Mouse (Mus musculus) hindbrain, embryonic 14.5 days (tissue): Measurements from ENCODE around the gene Znrd1. TPM values are rescaled to one million over a fixed set of nuclear protein-coding genes. Genes with fewer than 3 reads are reported as not detected.
"Not testable (repeated sequence)": the region's sequence is repeated elsewhere in the genome, so short reads cannot be mapped to it uniquely, and the experiment has no call there.

Source experiments
- ATAC-seq: fragments of 200-750 bp; cut with Nextera tagmentation; 2 replicates; pipeline ENCODE4 v1.8.0; 2017; ENCODE audit warnings: moderate number of reproducible peaks, mild to moderate bottlenecking, moderate TSS enrichment, moderate library complexity; ENCODE audit not compliant: low FRiP score
- DNase-seq: peaks from one replicate; pipeline ENCODE4 v3.0.0-alpha.2; 2015; ENCODE audit warnings: low spot score
- H3K27ac ChIP-seq: fragments of 300-500 bp; sonication (generic); 2 replicates; pipeline ENCODE4 v1.5.1; 2014; ENCODE audit warnings: mild to moderate bottlenecking, moderate library complexity
- H3K27me3 ChIP-seq: fragments of 300-500 bp; sonication (generic); 2 replicates; pipeline ENCODE4 v1.6.1; 2014; ENCODE audit warnings: mild to moderate bottlenecking, low read length, mixed read lengths; ENCODE audit not compliant: control insufficient read depth, insufficient read depth
- H3K36me3 ChIP-seq: fragments of 300-500 bp; sonication (generic); replicated peaks from 2 replicates; pipeline ENCODE4 v1.6.1; 2014; ENCODE audit not compliant: control insufficient read depth, insufficient read depth
- H3K4me1 ChIP-seq: fragments of 300-500 bp; sonication (generic); replicated peaks from 2 replicates; pipeline ENCODE4 v1.6.1; 2014; ENCODE audit warnings: antibody characterized with exemption, low read length, mixed read lengths; ENCODE audit not compliant: control insufficient read depth, insufficient read depth
- H3K4me2 ChIP-seq: fragments of 300-500 bp; sonication (generic); replicated peaks from 2 replicates; pipeline ENCODE4 v1.6.1; 2014; ENCODE audit warnings: mild to moderate bottlenecking, moderate library complexity
- H3K4me3 ChIP-seq: fragments of 300-500 bp; sonication (generic); replicated peaks from 2 replicates; pipeline ENCODE4 v1.5.1; 2014; ENCODE audit warnings: mild to moderate bottlenecking, low read length
- H3K9ac ChIP-seq: fragments of 300-500 bp; sonication (generic); 2 replicates; pipeline ENCODE4 v1.6.1; 2014
- H3K9me3 ChIP-seq: fragments of 300-500 bp; sonication (generic); 2 replicates; pipeline ENCODE4 v1.6.1; 2016; ENCODE audit warnings: low read length; ENCODE audit not compliant: control insufficient read depth
- WGBS: fragments of 180-500 bp; shearing (Covaris S2); extraction: QIAGEN DNeasy Blood & Tissue Kit; methylation state at CpG from one replicate; pipeline ENCODE4 v1.1.7; 2014; 5-methylcytosine and 5-hydroxymethylcytosine counted together
- polyA plus RNA-seq: library from polyadenylated mRNA; unstranded; fragments of >200 nt; fragmentation: Nextera tagmentation; extraction: Ambion mirVana; gene quantifications from 2 replicates; pipeline ENCODE4 v1.2.1, GENCODE M21; 2014

The Znrd1 gene
- polyA plus RNA-seq, 1 experiment from 2014 or later, result 55.7 TPM

DNA sequence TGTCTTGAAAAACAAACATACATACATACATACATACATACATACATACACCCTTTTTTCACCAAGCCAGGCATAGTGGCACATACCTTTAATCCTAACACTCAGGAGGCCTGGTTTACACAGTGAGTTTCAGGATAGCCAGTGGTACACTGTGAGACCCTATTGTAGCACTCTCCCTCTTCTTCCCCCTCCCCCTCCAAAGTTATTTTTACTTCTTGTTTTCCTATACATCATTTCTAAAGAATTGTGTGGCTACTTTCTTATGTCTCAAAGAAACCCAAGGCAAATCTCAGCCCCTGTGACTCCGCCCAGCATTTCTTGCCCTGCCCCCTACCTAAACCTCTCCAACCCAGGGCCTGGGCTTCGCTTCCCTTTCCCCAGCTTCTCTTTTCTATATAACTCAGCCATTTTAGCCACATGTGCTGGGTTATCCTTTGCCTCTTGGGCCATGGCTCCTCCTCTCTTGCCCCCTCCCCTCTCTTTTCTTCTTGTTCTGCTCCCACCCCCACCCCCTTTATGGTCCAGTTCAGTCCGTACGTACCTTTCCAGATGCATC lies 35.5 kb upstream of the Znrd1 start:
- peaks cover 11% of the 10 kb centered on the region for H3K27me3 ChIP-seq
- no peaks in the 10 kb centered on the region for H3K9me3 ChIP-seq
- WGBS, result 94% methylated on average over 4 of the region's 4 CpGs
- ATAC-seq (no peak), DNase-seq (no peak)
- no peak overlapping the region for H3K27ac ChIP-seq
- H3K4me1 ChIP-seq, result no peaks in the 10 kb centered on the region
- no peak overlapping the region for H3K4me3 ChIP-seq
- H3K4me2 ChIP-seq, result no peak overlapping the region
- no peak overlapping the region for H3K9ac ChIP-seq
- no peaks in the 10 kb centered on the region for H3K36me3 ChIP-seq

DNA sequence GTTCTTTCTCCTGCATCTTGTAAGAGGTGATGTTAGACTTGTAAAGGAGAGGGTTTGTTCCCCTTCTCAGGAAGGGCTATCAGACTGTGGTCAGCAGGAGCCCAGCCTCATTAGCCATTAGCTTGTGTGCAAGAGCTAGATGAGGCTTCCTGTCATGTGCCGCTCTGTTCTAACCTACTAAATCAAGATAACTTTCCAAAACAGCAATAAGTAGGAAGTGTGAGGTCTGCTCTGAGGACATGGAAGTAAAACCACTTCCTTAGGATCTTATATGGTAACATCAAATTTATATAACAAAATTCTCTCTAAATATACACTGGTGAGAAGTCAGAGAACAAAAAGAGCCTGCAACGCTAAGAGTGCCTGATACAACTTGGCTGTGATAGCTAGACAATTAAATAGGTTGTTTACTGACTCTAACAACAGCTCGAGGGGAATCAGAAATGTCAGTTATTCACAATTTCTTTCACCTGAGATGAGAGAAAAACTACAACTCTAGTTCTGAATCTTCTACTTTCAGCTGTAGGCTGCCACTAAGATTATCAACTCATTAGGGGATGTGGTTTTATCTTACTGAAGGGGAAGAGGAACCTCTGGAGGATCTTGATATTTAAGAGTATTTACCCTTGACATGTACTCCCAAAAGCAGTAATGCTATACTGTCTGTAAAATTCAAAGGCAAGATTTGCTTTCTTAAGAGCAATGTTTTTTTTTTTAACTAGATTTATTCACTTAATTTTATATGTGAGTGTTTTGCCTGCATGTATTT lies 34.2 kb upstream of the Znrd1 start:
- Histone ChIP-seq H3K4me3 (no peak overlapping the region), H3K9ac (no peak overlapping the region), H3K27ac (no peak overlapping the region), H3K4me2 (no peak overlapping the region), H3K27me3 (peaks cover 25% of the 10 kb centered on the region), H3K36me3 (no peaks in the 10 kb centered on the region), H3K9me3 (no peaks in the 10 kb centered on the region), H3K4me1 (no peaks in the 10 kb centered on the region)
- ATAC-seq (no peak), DNase-seq (no peak)
- WGBS, result 76% methylated on average over 3 of the region's 3 CpGs

DNA sequence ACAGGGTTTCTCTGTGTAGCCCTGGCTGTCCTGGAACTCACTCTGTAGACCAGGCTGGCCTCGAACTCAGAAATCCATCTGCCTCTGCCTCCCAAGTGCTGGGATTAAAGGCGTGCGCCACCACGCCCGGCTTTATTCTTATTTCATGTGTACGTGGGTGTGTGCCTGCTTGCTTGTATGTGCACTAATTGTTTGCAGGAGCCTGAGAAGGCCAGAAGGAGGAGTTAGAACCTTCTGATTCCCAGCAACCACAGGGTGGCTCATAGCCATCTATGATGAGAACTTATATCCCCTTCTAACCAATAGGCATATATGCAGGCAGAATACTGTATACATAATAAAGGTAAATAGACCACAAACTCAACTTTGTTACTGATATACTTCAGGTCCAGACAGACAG lies 32.3 kb upstream of the Znrd1 start:
- not testable (repeated sequence) for H3K9me3 ChIP-seq, H3K4me1 ChIP-seq, H3K4me3 ChIP-seq, H3K36me3 ChIP-seq, H3K27ac ChIP-seq, H3K4me2 ChIP-seq, DNase-seq, H3K9ac ChIP-seq, ATAC-seq
- peaks cover 28% of the 10 kb centered on the region for H3K27me3 ChIP-seq
- 94% methylated on average over 6 of the region's 6 CpGs for WGBS

DNA sequence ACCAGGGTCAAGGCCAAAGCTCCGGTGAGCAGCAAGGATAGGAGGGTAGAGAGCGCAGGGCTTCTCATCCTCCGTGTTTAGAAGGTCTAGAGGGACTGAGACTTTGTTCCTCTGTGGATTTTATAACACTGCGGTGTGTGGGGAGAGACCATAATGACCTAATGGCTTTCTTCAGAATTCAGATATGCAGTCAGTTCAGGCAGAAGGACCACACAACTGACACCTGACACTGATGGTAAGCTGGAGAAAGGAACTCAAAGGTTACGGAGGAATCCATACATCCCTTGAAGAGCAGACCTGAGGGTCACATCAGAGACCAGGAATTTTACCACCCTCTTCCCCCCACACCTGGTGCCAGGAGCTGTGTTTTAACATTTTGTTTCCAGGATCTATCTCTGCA lies 31.1 kb upstream of the Znrd1 start, which contains the start of gene H2-M5:
Gene H2-M5 (minus strand): TSS at position 101 of the 400 bp plus-strand sequence.
- no peak for DNase-seq
- H3K9ac ChIP-seq, result no peak within 1 kb of the TSS

DNA sequence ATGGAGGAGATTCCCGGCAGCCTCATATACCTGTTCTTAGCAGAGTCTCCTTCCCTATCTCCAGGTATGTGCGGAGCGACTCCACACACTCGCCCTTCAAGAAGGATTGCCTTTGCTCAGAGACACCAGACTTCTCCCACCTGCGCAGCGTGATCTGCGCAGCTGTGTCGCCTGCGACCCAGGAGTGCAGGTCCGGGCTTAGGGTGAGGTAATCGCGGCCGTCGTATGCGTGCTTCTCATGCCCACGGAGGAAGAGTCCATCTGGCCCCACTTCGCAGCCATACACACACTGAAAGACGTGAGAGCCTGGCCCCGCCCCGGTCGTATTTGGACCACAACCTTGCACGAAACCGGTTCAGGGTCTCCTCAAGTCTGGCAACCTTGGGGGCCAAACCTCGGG lies 30.1 kb upstream of the Znrd1 start:
- 8% methylated on average over 24 of the region's 24 CpGs for WGBS
- Histone ChIP-seq H3K4me2 (no peak overlapping the region), H3K27me3 (peaks cover 28% of the 10 kb centered on the region), H3K9me3 (no peaks in the 10 kb centered on the region), H3K9ac (no peak overlapping the region), H3K27ac (no peak overlapping the region), H3K36me3 (no peaks in the 10 kb centered on the region), H3K4me3 (no peak overlapping the region), H3K4me1 (no peaks in the 10 kb centered on the region)
- no peak for ATAC-seq
- no peak for DNase-seq

More for the DNA sequence above, 31.1 kb upstream of the Znrd1 start, which contains the start of gene H2-M5:
- Histone ChIP-seq H3K4me1 (no peaks in the 10 kb centered on the region), H3K27me3 (peaks cover 28% of the 10 kb centered on the region), H3K4me2 (no peak within 1 kb of the TSS), H3K9me3 (no peaks in the 10 kb centered on the region), H3K36me3 (no peaks in the 10 kb centered on the region), H3K27ac (no peak within 1 kb of the TSS), H3K4me3 (no peak within 1 kb of the TSS)
- 25% methylated on average over 5 of the region's 5 CpGs for WGBS
- no peak for ATAC-seq

DNA sequence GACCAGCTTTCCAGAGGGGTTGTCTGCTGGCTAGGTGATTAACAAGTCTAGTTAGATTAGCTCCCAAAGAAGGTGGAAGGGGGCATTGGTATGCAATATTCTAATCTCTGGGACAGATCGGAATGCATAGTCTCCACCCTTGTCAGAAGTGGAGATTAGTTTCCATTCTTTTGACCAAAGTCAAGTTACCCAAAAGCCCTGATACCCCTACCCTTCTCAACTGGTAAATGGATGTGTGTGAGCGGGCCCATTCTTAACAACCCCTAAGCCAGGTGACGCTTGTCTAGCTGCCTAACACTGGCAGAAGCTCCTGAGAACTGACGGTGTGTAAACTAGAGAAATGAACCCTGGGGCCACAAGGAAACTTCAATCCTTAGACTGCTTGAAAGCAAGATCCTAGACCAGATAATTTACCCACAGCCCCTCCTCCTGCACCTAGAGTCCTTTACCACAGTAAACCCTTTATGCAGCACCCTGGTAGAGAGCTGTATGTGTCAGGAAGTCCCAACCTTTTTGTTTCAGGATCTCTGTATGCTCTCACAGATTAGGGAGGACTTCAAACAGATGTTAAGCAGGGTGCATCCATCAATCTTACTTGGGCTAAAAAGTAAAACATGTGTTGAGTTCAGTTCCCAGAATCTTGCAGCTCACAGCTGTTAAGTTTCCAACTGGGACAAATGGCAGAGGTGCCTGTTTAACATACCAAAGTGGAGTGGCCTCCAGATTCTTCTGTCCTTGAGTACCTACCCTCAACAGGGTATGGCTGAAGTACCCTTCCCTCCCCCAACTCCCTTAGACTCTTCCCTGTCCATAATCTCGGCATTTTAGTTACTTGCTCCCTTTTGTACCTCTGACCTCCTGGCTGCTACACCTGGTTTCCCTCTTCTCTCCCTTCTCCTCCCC lies 24.1 kb upstream of the Znrd1 start:
- no peaks in the 10 kb centered on the region for H3K9me3 ChIP-seq
- H3K9ac ChIP-seq, result no peak overlapping the region
- 47% methylated on average over 5 of the region's 5 CpGs for WGBS
- no peaks in the 10 kb centered on the region for H3K36me3 ChIP-seq
- H3K27ac ChIP-seq, result no peak overlapping the region
- H3K4me2 ChIP-seq, result no peak overlapping the region
- peaks cover 3% of the 10 kb centered on the region for H3K27me3 ChIP-seq
- ATAC-seq (no peak), DNase-seq (no peak)
- no peaks in the 10 kb centered on the region for H3K4me1 ChIP-seq
- no peak overlapping the region for H3K4me3 ChIP-seq

DNA sequence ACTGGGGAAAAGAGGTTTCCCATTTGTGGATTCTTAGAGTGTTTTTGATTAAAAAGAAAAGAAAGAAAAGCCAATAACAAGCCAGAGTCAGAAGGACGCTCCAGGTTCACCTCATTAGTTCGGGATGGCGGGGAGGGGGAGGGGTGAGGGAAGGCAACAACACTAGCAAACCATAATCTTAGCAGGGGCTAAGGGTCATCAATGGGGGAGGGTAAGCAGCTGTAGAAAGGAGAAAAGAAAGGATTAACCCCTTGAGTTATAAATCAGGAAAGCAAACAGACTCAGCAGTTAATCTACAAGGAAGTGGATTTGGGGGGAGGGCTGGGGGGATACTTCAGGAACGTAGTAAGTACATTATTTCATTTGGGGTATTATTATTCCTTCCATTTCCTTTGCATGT lies 23.5 kb upstream of the Znrd1 start:
- H3K27ac ChIP-seq, result no peak overlapping the region
- H3K4me3 ChIP-seq, result no peak overlapping the region
- WGBS, result 7% methylated on average over 4 of the region's 4 CpGs
- no peaks in the 10 kb centered on the region for H3K4me1 ChIP-seq
- no peaks in the 10 kb centered on the region for H3K27me3 ChIP-seq
- no peaks in the 10 kb centered on the region for H3K36me3 ChIP-seq
- DNase-seq (no peak), ATAC-seq (no peak)
- H3K9me3 ChIP-seq, result no peaks in the 10 kb centered on the region
- no peak overlapping the region for H3K9ac ChIP-seq
- no peak overlapping the region for H3K4me2 ChIP-seq

DNA sequence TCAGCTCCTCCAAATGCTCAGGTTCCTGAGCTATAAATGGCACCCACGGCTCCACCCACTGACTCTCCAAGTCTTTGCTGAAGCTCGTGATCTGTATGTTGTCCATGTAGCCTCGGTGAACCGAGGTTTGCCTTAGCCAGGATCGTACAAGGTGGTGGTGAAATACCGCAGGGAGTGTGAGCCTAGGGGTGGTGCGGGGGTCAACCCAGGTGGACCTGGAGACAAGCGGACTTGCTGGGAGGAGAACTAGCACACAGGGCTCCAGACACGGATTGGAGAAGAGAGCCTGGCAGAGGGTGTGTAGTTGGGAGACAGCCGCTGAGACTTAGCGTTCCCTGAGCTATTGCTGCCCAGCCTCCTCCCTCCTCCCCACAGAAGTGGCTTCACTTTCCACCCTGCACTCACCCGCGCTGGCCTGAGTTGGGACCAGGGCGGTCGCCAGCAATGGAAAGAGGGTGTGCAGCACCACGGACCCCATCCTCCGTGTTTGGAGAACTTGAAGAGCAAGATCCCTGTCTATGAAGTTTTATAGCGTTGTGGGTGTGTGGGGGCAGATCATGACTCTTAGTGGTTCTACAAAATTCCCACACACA lies 23.0 kb upstream of the Znrd1 start, which contains the start of gene 2410137M14Rik:
Gene 2410137M14Rik (minus strand): TSS at position 17 of the 593 bp plus-strand sequence.
- Histone ChIP-seq H3K27ac (no peak within 1 kb of the TSS), H3K4me2 (no peak within 1 kb of the TSS), H3K9ac (no peak within 1 kb of the TSS), H3K9me3 (no peaks in the 10 kb centered on the region), H3K4me3 (no peak within 1 kb of the TSS), H3K36me3 (no peaks in the 10 kb centered on the region), H3K4me1 (no peaks in the 10 kb centered on the region), H3K27me3 (no peaks in the 10 kb centered on the region)
- DNase-seq, result no peak
- ATAC-seq, result no peak
- 25% methylated on average over 18 of the region's 18 CpGs for WGBS
